Mouse (Mus musculus) heart, postnatal 10 days (tissue): ENCODE measurements around the gene Ttc16. TPM values are rescaled to one million over a fixed set of nuclear protein-coding genes. Genes with fewer than 3 reads are reported as not detected.

ENCODE experiments used
- DNase-seq, 2 experiments: peaks; one replicate each; pipeline ENCODE4 v3.0.0; 2021
- intact Hi-C: fragments of 180-260 bp; cut with DNase I; formaldehyde crosslinking; loops from one replicate; pipeline ENCODE4 v1.15.1; 2025
- total RNA-seq, 2 experiments: library from RNA; stranded (reverse); gene quantifications; 2 replicates each; pipeline ENCODE4 v1.2.3; 2021

Gene Ttc16
- total RNA-seq, 2 experiments from 2014 or later: not detected

- intact Hi-C loops: no loop called here
- DNase-seq: no peak
Measured at GRCm38 (mm10) chr2:32724149-32724548, 51.3 kb downstream of the Ttc16 start.

GRCm38 (mm10) chr2:32722581-32722980, 52.9 kb downstream of the Ttc16 start:
- no peak for DNase-seq
- intact Hi-C loops: no loop called here

- intact Hi-C loops: no loop called here
- no peak for DNase-seq
Measured at GRCm38 (mm10) chr2:32722046-32722445, 53.4 kb downstream of the Ttc16 start.

GRCm38 (mm10) chr2:32720681-32721229, 54.7 kb downstream of the Ttc16 start, which contains the start of gene Sh2d3c:
Gene Sh2d3c, plus strand, starts transcription at chr2:32721055.
- intact Hi-C loops: no loop called here
- peak; percentile 55 to 60 for DNase-seq

GRCm38 (mm10) chr2:32720053-32720452, 55.4 kb downstream of the Ttc16 start:
- intact Hi-C loops: no loop called here
- no peak for DNase-seq

GRCm38 (mm10) chr2:32718761-32719160, 56.7 kb downstream of the Ttc16 start:
- no peak for DNase-seq
- intact Hi-C loops: no loop called here

- DNase-seq: peak; percentile 46 to 53
Measured at GRCm38 (mm10) chr2:32714987-32715425, 60.4 kb downstream of the Ttc16 start.

GRCm38 (mm10) chr2:32714117-32714986, 61.1 kb downstream of the Ttc16 start:
- no peak for DNase-seq
- intact Hi-C loops: loop anchor here (2.0 to 5.0 kb wide), 2 partner anchors 14 to 138 kb away; no protein-coding TSS in a partner anchor

More at GRCm38 (mm10) chr2:32714987-32715425, 60.4 kb downstream of the Ttc16 start:
- intact Hi-C loops: loop anchor here (2.0 to 5.0 kb wide), 2 partner anchors 14 to 137 kb away; no protein-coding TSS in a partner anchor

GRCm38 (mm10) chr2:32712934-32713817, 62.3 kb downstream of the Ttc16 start, which contains the start of gene Cdk9:
Gene Cdk9, minus strand, starts transcription at chr2:32713076.
- peak; percentile 96 for DNase-seq
- intact Hi-C loops: loop anchor here (1.0 to 5.0 kb wide), 2 partner anchors 44 to 139 kb away; partner anchors contain the start of gene Tor2a

GRCm38 (mm10) chr2:32712586-32712933, 62.9 kb downstream of the Ttc16 start:
- intact Hi-C loops: loop anchor here (5.0 kb wide), 1 partner anchor 140 kb away; no protein-coding TSS in a partner anchor
- DNase-seq: peak; percentile 97 to 98

- intact Hi-C loops: loop anchor here (5.0 kb wide), 1 partner anchor 140 kb away; no protein-coding TSS in a partner anchor
- peak; percentile 80 to 81 for DNase-seq
Measured at GRCm38 (mm10) chr2:32712108-32712551, 63.3 kb downstream of the Ttc16 start.

GRCm38 (mm10) chr2:32711301-32712056, 64.0 kb downstream of the Ttc16 start:
- intact Hi-C loops: loop anchor here (5.0 kb wide), 1 partner anchor 141 kb away; no protein-coding TSS in a partner anchor
- DNase-seq: no peak

- no peak for DNase-seq
- intact Hi-C loops: loop anchor here (5.0 kb wide), 1 partner anchor 142 kb away; no protein-coding TSS in a partner anchor
Measured at GRCm38 (mm10) chr2:32710425-32710824, 65.0 kb downstream of the Ttc16 start.

- intact Hi-C loops: loop anchor here (5.0 kb wide), 1 partner anchor 143 kb away; no protein-coding TSS in a partner anchor
- no peak for DNase-seq
Measured at GRCm38 (mm10) chr2:32709521-32710137, 65.8 kb downstream of the Ttc16 start.

- DNase-seq: peak; percentile 57 to 82
- intact Hi-C loops: loop anchor here (1.0 kb wide), 1 partner anchor 49 kb away; the partner anchor contains the start of gene Tor2a
Measured at GRCm38 (mm10) chr2:32708643-32709042, 66.8 kb downstream of the Ttc16 start.
